Mouse (Mus musculus): ENCODE results near the gene Arhgdia. TPM values are rescaled to one million over a fixed set of nuclear protein-coding genes. Genes with fewer than 3 reads are reported as not detected.
A peak's percentile ranks its signal among the peaks of the same experiment; 100 is the strongest.
"Not testable (repeated sequence)": the region's sequence is repeated elsewhere in the genome, so short reads cannot be mapped to it uniquely, and the experiment has no call there.

The Arhgdia gene
- polyA plus RNA-seq, 1 experiment from 2014 or later, result 435 TPM

- peaks cover 81% of the 10 kb centered on the region for H3K36me3 ChIP-seq
- WGBS, result 91% methylated on average over 6 of the region's 6 CpGs
- H3K4me2 ChIP-seq, result no peak overlapping the region
- H3K27me3 ChIP-seq (replicated peaks), result no peaks in the 10 kb centered on the region
- no peak overlapping the region for H3K4me3 ChIP-seq
- no peak for ATAC-seq (ENCODE audit: extremely low read depth, insufficient number of reproducible peaks, low FRiP score, low TSS enrichment)
- H3K4me1 ChIP-seq, result peaks cover 22% of the 10 kb centered on the region
- H3K9ac ChIP-seq, result no peak overlapping the region
- no peaks in the 10 kb centered on the region for H3K9me3 ChIP-seq
- no peak overlapping the region for H3K27ac ChIP-seq (replicated peaks)
These were observed 13.1 kb downstream of the Arhgdia start for GRCm38 (mm10) chr11:120568324-120568723.

- 77% methylated on average over 9 of the region's 9 CpGs for WGBS
- H3K4me3 ChIP-seq, result no peak overlapping the region
- no peak for ATAC-seq (ENCODE audit: extremely low read depth, insufficient number of reproducible peaks, low FRiP score, low TSS enrichment)
- no peak overlapping the region for H3K4me2 ChIP-seq
- H3K27me3 ChIP-seq (replicated peaks), result no peaks in the 10 kb centered on the region
- no peaks in the 10 kb centered on the region for H3K9me3 ChIP-seq
- no peak overlapping the region for H3K27ac ChIP-seq (replicated peaks)
- no peak overlapping the region for H3K9ac ChIP-seq
- peaks cover 100% of the 10 kb centered on the region for H3K36me3 ChIP-seq
- H3K4me1 ChIP-seq, result peaks cover 4% of the 10 kb centered on the region; the same call in 1 of the 2 replicates
These were observed 16.3 kb downstream of the Arhgdia start for GRCm38 (mm10) chr11:120565114-120565513.

DNA sequence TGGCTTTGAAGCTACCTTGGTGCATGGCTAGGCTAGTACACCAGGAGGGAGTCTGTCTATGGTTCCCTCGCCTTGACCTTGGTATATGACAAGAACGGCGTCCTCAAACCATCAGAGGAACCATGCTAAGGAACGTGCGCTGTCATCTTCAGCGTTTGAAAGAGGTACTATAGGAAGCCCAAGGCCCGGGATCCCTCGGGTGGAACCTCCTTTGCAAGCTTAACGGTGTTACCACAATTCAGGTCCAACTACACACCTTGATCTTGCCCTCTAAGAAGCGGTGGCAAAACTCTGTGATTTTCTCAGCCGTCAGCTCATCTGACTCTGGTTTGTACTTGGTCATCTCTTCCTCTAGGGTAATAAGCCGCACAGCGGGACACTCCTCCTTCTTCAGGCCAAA is 18.5 kb downstream of the Arhgdia start:
- H3K4me1 ChIP-seq, result peaks cover 4% of the 10 kb centered on the region; the same call in 1 of the 2 replicates
- H3K9ac ChIP-seq, result no peak overlapping the region
- H3K4me2 ChIP-seq, result no peak overlapping the region
- no peak overlapping the region for H3K27ac ChIP-seq (replicated peaks)
- ATAC-seq (ENCODE audit: extremely low read depth, insufficient number of reproducible peaks, low FRiP score, low TSS enrichment), result no peak
- no peak overlapping the region for H3K4me3 ChIP-seq
- peaks cover 93% of the 10 kb centered on the region for H3K36me3 ChIP-seq
- 94% methylated on average over 13 of the region's 13 CpGs for WGBS
- H3K27me3 ChIP-seq (replicated peaks), result no peaks in the 10 kb centered on the region
- no peaks in the 10 kb centered on the region for H3K9me3 ChIP-seq

GRCm38 (mm10) chr11:120560952-120561728 is 20.3 kb downstream of the Arhgdia start:
- H3K4me1 ChIP-seq, result no peaks in the 10 kb centered on the region
- 0 out of 2 replicates have a peak, but pooled peaks cover 6% of the 10 kb centered on the region for H3K9me3 ChIP-seq
- no peak overlapping the region for H3K27ac ChIP-seq (replicated peaks)
- no peak for ATAC-seq (ENCODE audit: extremely low read depth, insufficient number of reproducible peaks, low FRiP score, low TSS enrichment)
- H3K9ac ChIP-seq, result no peak overlapping the region
- H3K27me3 ChIP-seq (replicated peaks), result no peaks in the 10 kb centered on the region
- H3K36me3 ChIP-seq, result peaks cover 82% of the 10 kb centered on the region
- WGBS, result 88% methylated on average over 13 of the region's 13 CpGs
- H3K4me3 ChIP-seq, result no peak overlapping the region
- no peak overlapping the region for H3K4me2 ChIP-seq

DNA sequence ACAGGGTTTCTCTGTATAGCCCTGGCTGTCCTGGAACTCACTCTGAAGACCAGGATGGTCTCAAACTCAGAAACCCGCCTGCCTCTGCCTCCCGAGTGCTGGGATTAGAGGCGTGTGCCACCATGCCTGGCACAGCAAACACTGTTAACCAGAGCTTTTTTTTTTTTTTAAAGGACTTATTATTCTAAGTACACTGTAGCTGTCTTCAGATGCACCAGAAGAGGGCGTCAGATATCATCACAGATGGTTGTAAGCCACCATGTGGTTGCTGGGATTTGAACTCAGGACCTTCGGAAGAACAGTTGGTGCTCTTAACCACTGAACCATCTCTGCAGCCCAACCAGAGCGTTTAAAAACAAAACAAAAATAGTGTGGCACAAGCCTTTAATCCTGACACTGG is 22.6 kb downstream of the Arhgdia start:
- H3K4me3 ChIP-seq; H3K9ac ChIP-seq; H3K9me3 ChIP-seq; H3K27ac ChIP-seq (replicated peaks); ATAC-seq (ENCODE audit: extremely low read depth, insufficient number of reproducible peaks, low FRiP score, low TSS enrichment); H3K27me3 ChIP-seq (replicated peaks); H3K4me2 ChIP-seq: not testable (repeated sequence)
- peaks cover 14% of the 10 kb centered on the region for H3K4me1 ChIP-seq
- 84% methylated on average over 6 of the region's 6 CpGs for WGBS
- peaks cover 59% of the 10 kb centered on the region for H3K36me3 ChIP-seq

DNA sequence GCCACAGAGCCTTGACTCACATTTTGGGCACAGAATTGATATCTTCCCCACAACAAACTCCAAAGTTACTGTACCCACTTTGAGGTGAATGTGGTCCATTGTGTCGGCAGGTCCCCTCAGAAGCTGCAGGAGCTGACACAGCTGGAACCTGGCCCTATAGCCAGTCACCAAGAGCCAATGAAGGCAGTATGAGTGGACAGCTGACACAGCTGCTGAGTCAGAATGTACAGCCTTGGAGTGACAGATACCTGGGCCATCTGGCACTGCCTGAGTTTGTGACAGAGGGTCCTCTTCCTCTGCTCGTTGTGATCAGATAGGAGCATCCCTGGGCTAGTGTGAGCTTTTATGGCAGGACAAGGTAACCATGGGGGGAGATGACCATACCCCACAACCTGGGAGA is 26.2 kb downstream of the Arhgdia start:
- 42% methylated on average over 2 of the region's 2 CpGs for WGBS
- Histone ChIP-seq H3K4me1 (peaks cover 16% of the 10 kb centered on the region), H3K36me3 (peaks cover 23% of the 10 kb centered on the region), H3K4me2 (0 out of 2 replicates have a peak overlapping the region, but pooled peaks have one; percentile 9), H3K4me3 (no peak overlapping the region), H3K9me3 (0 out of 2 replicates have a peak, but pooled peaks cover 6% of the 10 kb centered on the region), H3K9ac (peak overlapping the region; percentile 54; the same call in 1 of the 2 replicates), H3K27me3 (replicated peaks) (no peaks in the 10 kb centered on the region), H3K27ac (replicated peaks) (peak overlapping the region; percentile 59)
- no peak for ATAC-seq (ENCODE audit: extremely low read depth, insufficient number of reproducible peaks, low FRiP score, low TSS enrichment)

- Histone ChIP-seq H3K9ac (peak overlapping the region; percentile 54; the same call in 1 of the 2 replicates), H3K4me2 (0 out of 2 replicates have a peak overlapping the region, but pooled peaks have one; percentile 9), H3K4me1 (peaks cover 21% of the 10 kb centered on the region), H3K36me3 (peaks cover 19% of the 10 kb centered on the region), H3K27me3 (replicated peaks) (no peaks in the 10 kb centered on the region), H3K27ac (replicated peaks) (peak overlapping the region; percentile 59), H3K9me3 (0 out of 2 replicates have a peak, but pooled peaks cover 6% of the 10 kb centered on the region), H3K4me3 (no peak overlapping the region)
- 28% methylated on average over 7 of the region's 7 CpGs for WGBS
- no peak for ATAC-seq (ENCODE audit: extremely low read depth, insufficient number of reproducible peaks, low FRiP score, low TSS enrichment)
These were observed 26.6 kb downstream of the Arhgdia start for GRCm38 (mm10) chr11:120554834-120555233.

DNA sequence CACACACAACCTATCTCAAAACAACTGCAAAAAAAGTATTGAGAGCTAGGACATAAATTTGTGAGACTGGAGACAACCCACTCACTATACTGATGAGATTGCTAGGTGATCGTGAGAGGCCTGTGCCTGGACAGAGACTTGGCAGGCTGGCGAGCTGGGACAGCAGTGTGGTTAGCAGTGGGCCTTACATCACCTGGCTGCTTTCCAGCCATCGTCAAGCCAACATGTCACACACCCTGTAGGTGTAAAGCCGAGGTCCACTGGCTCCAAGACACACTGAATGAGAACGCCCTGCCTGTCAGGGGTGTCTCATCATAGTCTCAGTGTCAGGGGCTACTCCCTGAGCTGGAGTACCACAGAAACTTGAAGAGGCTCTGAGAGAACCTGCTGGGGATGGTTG is 28.7 kb downstream of the Arhgdia start:
- H3K4me1 ChIP-seq, result peaks cover 33% of the 10 kb centered on the region
- 0 out of 2 replicates have a peak, but pooled peaks cover 6% of the 10 kb centered on the region for H3K36me3 ChIP-seq
- ATAC-seq (ENCODE audit: extremely low read depth, insufficient number of reproducible peaks, low FRiP score, low TSS enrichment), result no peak
- H3K9ac ChIP-seq, result no peak overlapping the region
- H3K9me3 ChIP-seq, result 0 out of 2 replicates have a peak, but pooled peaks cover 6% of the 10 kb centered on the region
- H3K27me3 ChIP-seq (replicated peaks), result no peaks in the 10 kb centered on the region
- H3K4me2 ChIP-seq, result no peak overlapping the region
- 58% methylated on average over 5 of the region's 5 CpGs for WGBS
- no peak overlapping the region for H3K4me3 ChIP-seq
- H3K27ac ChIP-seq (replicated peaks), result no peak overlapping the region

- ATAC-seq (ENCODE audit: extremely low read depth, insufficient number of reproducible peaks, low FRiP score, low TSS enrichment), result no peak
- Histone ChIP-seq H3K4me1 (peaks cover 40% of the 10 kb centered on the region), H3K27me3 (replicated peaks) (no peaks in the 10 kb centered on the region), H3K4me2 (peak within 1 kb of the TSS; percentile 83), H3K36me3 (peaks cover 8% of the 10 kb centered on the region), H3K4me3 (peak within 1 kb of the TSS; percentile 95), H3K9ac (peak within 1 kb of the TSS; percentile 100), H3K9me3 (no peaks in the 10 kb centered on the region), H3K27ac (replicated peaks) (peak within 1 kb of the TSS; percentile 97)
- 90% methylated on average over 28 of the region's 28 CpGs for WGBS
These were observed 30.5 kb downstream of the Arhgdia start, which contains the start of gene Ppp1r27 for GRCm38 (mm10) chr11:120550810-120551440. TSS of gene Ppp1r27 (minus strand) at chr11:120551132.

DNA sequence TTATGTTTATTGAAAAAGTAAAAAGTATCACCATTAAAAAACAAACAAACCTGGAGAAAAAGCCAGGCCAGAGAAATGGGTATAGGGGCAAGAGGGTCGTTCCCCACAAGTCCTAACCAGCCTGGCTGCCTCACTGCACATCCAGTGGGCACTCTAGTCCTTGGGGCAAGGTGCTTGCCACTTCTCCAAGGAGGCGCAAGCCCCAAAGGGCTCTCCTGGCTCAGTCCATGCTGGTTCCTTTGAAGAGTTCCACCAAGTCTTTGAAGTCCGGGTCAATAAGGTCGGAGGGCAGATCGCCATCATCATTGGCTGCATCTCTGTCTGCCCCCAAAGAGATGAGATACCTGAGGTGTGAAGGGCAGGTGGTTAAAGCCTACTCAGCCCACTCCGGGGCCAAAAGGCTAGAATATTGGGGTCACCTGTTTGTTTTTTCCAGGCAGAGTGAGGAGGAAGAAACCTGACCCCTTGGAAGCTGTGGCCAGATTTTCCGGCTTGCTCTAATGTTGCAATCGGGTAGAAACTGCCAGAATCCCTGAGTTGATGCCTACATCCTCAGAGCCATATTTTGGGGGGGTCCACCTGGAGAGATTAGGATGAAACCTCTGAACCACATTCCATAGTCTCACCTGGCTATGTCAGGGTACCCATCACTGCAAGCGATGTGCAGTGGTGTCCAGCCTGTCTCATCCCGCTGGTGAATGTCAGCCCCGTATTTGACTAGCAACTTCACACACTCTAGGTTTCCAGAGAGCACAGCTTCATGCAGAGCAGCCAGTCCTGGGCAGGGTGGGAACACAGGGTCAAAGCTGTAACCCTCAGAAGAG is 31.2 kb downstream of the Arhgdia start:
- Histone ChIP-seq H3K9me3 (no peaks in the 10 kb centered on the region), H3K27me3 (replicated peaks) (no peaks in the 10 kb centered on the region), H3K4me3 (peak overlapping the region; percentile 95), H3K4me1 (peaks cover 35% of the 10 kb centered on the region), H3K9ac (peak overlapping the region; percentile 100), H3K36me3 (peaks cover 14% of the 10 kb centered on the region), H3K27ac (replicated peaks) (peak overlapping the region; percentile 97), H3K4me2 (peak overlapping the region; percentile 83)
- 73% methylated on average over 11 of the region's 11 CpGs for WGBS
- no peak for ATAC-seq (ENCODE audit: extremely low read depth, insufficient number of reproducible peaks, low FRiP score, low TSS enrichment)
